Mouse (Mus musculus) WW6 (cell line): Measurements from ENCODE around the gene Gabbr2.
A peak's percentile ranks its signal among the peaks of the same experiment; 100 is the strongest.

Experiments used
- DNase-seq: peaks from one replicate; pipeline ENCODE4 v3.0.0-alpha.2; 2013; ENCODE audit warnings: low read depth, low spot score

The Gabbr2 gene

DNA sequence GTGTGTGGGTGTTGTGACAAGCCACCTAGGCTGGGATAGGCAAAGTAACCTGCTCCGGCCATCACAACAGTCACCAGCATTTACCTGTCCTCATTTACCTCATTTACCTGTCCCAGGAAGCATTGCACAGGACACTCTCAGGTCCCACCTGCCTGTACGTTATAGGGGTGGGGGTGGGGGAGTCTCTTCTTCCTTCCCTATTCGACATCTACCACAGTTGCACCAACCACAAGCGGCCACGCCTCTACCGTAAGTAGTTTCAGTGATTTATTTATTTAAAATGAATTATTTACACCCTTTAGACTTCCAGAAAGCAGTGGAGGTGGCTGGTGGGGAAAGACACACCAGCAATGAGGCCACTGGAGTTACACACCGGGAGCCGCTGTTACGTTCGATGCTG is 123.9 kb downstream of the Gabbr2 start:
- DNase-seq, result no peak

DNA sequence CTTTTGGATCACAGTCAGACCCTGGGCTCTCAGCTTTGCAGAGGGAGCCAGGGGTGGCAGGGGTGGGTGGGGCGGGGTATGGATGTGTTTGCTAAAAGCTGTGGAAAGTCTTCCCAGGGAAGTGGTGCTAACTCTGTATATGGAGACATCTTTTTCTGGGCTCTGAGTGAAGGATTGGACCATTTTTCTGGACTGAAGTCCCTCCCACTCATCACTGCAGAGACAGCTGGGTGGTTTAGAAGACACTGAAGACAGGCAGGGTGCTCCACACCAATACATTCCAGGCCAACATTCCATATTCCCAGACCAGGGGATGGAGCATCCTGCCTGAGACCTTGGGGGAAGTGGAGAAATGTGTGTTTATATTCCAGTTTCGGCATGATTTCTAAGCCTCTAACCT is 125.6 kb downstream of the Gabbr2 start:
- no peak for DNase-seq

GRCm38 (mm10) chr4:46863721-46864120 is 128.0 kb downstream of the Gabbr2 start:
- no peak for DNase-seq

- DNase-seq, result no peak
These were observed 129.0 kb downstream of the Gabbr2 start for GRCm38 (mm10) chr4:46862677-46863076.

- no peak for DNase-seq
These were observed 131.1 kb downstream of the Gabbr2 start for GRCm38 (mm10) chr4:46860586-46860985.

DNA sequence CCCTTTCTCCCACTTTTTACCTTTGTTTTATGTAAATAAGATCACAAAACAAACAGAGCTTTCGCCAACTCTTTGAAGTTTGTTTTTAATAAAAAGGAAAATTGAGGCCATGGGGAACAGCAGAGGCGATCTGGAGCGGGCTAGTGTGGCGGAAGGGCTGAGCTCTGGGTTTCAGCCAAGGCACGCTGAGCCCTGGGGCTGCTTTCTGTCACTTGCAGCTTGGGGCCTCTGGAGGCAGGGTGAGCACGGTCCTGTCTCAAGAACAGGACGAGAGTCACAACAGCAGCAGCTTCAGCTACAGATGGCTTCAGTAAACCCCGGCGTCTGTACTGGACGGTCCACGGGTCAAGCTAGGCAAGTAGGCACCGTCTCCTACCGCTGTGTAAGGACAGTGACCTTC is 132.8 kb downstream of the Gabbr2 start:
- no peak for DNase-seq

DNA sequence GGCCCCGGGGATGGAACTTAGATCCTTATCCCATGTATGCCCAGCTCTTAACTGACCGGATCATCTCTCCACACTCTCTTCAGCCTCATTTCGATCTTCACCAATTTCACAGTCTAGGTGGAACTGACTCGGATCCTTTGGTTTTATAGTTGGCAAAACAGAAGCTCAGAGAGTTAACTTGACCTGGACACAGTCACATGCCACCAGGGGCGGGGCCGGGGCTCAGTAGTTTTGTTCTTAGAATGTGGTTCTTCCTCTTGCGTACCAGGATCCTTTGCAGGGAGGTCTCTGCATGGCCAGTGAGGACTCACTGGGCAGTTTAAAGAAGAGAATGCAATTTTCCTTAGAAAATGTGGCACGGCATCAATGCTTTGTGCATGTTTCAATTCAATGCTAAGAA is 135.5 kb downstream of the Gabbr2 start:
- no peak for DNase-seq

- DNase-seq, result no peak
These were observed 136.8 kb downstream of the Gabbr2 start for GRCm38 (mm10) chr4:46854686-46855385.

- DNase-seq, result no peak
These were observed 137.7 kb downstream of the Gabbr2 start for GRCm38 (mm10) chr4:46853852-46854460.

DNA sequence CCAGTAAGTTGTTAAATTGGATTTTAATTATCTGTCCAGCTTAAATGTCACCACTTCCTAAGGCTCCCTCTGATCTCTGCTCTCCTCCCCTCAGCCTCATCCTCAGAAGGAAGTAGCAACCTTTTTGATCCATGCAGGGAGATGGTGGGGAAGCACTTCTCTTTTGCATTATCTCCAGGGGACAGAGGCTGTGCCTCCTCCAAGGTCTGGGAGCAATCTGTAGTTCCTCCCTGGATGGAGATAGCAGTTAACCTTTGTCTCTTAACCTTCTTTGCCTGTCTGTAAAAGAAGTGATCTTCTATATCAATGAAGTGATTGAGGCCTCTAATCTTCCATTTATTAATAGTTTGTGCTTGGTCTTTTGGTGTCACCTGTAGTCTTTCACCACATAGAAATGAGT is 143.9 kb downstream of the Gabbr2 start:
- no peak for DNase-seq

DNA sequence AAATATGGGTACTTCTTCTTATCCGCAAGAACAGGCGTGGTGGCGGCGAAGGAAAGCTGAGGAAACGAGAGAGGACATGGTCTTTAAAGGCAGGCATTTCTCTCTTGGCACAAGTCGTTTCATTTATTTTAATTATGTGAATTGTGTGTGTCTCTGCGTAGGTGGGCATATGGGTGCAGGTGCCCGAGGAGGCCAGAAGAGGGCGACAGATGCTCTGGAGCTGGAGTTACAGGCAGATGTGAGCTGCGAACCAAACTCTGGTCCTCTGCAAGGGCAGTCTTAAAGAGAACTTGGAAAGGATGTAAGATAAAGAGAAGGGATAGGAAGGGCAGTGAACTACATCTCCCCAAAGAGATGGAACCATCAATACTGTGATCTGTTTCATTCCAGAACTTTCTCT is 145.3 kb downstream of the Gabbr2 start:
- no peak for DNase-seq

GRCm38 (mm10) chr4:46844982-46845643 is 146.6 kb downstream of the Gabbr2 start:
- no peak for DNase-seq

GRCm38 (mm10) chr4:46844567-46844966 is 147.1 kb downstream of the Gabbr2 start:
- no peak for DNase-seq

- no peak for DNase-seq
These were observed 149.1 kb downstream of the Gabbr2 start for GRCm38 (mm10) chr4:46842596-46842995.

DNA sequence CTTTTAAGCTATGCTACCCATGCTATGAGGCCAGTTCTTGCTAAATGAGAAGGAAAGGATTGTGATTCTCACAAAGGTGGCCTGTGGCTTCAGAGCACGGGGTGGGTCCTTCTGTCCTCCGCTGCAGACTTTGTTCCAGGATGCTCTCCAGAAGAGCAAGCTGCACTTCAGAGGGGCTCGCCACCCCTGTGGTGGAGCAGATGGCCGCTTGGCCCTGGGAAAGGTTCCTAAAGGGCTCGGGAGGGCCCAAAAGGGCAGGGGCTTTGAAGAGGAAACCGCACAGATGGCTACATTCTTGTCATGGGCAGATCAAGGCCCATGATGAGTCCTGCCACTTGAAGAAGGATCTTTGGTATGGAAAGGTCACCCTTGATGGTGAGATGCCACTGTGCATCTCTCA is 151.5 kb downstream of the Gabbr2 start:
- DNase-seq, result no peak

- DNase-seq, result no peak
These were observed 154.3 kb downstream of the Gabbr2 start for GRCm38 (mm10) chr4:46837362-46837761.

DNA sequence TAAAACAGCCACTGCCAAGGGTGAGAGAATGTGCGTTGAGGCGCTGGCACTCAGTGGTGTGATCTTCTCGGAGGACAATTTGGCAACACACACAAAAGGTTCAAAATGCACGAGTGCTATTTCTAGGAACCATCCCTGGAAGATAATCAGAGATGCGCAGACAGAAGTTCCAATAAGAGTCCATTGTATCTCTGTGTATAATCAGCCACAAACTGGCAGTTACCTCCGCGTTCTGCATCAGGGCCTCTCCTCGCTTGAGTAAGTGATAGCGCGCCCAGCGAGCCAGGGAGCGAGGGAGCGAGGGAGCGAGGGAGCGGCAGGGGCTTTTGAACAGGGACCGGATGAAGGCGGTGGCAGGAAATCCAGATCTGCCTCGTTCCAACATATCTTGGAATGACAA is 155.6 kb downstream of the Gabbr2 start:
- no peak for DNase-seq

GRCm38 (mm10) chr4:46835064-46835463 is 156.6 kb downstream of the Gabbr2 start:
- no peak for DNase-seq

DNA sequence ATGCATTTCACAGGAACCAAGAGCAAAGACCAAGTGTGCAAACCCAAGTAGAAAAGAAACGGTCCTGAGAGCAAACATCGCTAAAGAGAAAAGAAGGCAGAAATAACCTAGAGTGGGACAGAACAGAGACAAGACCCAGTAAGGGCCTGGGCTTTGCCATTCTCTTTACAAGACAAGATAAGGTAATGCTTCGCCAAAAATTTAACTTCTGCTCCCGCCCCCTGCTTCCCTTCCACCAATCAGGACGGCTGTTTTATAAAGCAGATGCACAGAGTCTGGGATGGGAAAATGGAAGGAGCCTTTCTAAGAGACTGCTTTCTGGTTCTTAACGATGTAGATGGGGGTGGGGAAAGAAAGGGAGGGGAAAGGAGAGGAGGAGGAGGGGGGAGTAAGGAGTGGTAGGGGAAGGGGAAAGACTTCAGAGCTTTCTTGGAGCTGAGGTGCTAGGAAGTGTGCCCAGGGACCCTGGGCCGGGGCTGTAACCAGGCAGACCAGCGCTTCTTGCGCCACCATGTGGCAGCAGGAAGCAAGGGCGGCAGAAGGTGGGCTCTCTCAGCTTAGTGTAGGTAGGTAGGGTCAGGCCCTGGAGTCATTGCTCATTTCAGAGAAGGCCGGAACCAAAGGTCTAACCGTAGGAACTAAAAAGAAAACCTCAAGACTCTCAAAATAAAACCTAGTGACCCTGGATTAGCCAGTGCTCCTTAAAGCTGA is 158.7 kb downstream of the Gabbr2 start:
- peak; percentile 49 for DNase-seq

DNA sequence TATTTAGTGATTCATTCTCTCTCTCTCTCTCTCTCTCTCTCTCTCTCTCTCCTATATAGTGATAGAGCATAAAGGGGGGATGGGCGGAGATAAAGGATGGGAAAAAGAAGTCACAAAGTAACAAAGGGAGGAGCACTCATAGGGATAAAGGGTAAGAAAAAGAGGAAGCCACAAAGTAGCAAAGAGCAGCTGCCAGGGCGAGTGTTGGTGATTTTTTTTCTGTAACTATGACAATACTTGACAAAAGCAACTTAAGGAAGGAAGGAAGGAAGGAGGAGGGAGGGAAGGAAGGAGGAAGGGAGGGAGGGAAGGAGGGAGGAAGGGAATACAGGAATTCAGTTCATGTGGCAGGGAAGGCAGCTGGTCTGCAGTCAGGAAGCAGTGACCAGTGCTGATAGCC is 162.0 kb downstream of the Gabbr2 start:
- no peak for DNase-seq

DNA sequence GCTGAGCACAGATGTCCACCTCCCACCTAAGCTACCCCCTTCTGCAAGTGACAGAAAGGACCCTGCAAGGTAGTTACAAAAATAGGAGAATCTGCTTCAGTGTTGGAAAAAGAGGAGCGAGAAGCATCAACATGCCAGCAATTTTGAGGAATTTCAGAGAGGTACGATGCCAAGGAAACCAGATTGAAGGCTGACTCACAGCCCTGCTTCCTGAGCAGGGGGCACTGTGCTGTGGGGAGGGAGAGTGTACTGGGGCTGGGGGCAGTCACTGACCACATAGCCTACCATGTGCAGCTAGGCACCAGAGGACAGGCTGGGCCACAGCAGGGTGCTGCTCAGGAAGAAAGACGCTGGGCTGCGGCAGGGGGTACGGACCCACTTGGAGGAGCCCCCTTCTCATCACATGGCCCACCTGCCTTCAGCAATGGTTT is 163.5 kb downstream of the Gabbr2 start:
- no peak for DNase-seq

DNA sequence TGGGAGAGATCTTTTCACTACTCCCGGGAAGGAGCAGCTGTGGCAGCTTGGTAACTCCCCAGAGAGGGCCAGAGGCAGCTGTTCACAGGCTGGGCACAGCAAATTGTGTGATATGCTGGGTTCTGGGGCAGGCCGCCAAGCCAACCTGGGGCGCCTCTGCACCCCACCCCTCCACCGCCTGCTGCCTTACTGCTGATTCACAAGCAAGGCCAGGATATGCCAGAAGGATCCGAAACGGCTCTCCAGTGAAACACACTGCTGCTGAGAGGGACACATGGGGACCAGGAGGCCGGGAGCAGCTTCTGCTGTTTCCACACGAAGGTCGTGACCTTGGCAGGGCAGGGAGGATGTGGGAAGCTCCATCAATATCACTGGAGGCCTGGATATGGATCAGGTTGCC is 164.2 kb downstream of the Gabbr2 start:
- DNase-seq, result no peak
